Mouse (Mus musculus) ES-Bruce4 (cell line): ENCODE data around the gene Cped1.

Experiments
- CTCF ChIP-seq: IDR thresholded peaks from one replicate; pipeline ENCODE4 v1.8.1; 2011; ENCODE audit warnings: low read depth, low read length
- EP300 ChIP-seq: IDR thresholded peaks from 2 replicates; pipeline ENCODE4 v1.6.1; 2011; ENCODE audit warnings: low read depth, low read length; ENCODE audit not compliant: insufficient read depth
- POLR2A ChIP-seq: IDR thresholded peaks from one replicate; pipeline ENCODE4 v1.8.1; 2011; ENCODE audit warnings: low read length; ENCODE audit not compliant: insufficient read depth

GRCm38 (mm10) chr6:22019637-22020036, 33.9 kb downstream of the Cped1 start:
- TF ChIP-seq EP300 (no peak), POLR2A (no peak), CTCF (no peak)
